Mouse (Mus musculus): ENCODE measurements around the gene Gm10037.

DNA sequence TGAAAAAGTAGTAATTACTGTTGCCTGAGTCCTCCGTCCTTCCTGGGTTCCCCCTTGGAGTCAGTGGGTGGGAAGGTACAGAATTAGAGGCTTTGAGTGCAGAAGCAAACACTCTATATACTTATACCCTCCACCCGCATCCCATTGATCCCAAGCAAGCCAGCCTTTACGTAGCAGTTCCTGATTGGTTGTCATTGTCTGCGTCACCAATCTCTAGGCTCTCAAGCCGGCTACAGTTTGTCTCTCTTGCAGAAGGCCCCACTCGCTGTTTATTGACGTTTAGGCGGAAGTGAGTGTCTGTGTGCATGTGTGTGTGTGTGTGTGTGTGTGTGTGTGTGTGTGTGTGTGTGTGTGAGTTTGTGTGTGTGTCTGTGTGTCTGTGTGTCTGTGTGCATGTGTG, 53.1 kb downstream of the Gm10037 start:
- TF ChIP-seq USF1 (IDR thresholded peaks at IDR 0.05; ENCODE audit: low read depth), result no peak
- TF ChIP-seq POLR2A (IDR thresholded peaks at IDR 0.05; ENCODE audit: insufficient read length, low read depth), result no peak
- no peak for TF ChIP-seq TCF3 (IDR thresholded peaks at IDR 0.05; ENCODE audit: insufficient read length, low read depth)
- TF ChIP-seq MAX (IDR thresholded peaks at IDR 0.05; ENCODE audit: low read depth), result no peak
- TF ChIP-seq CEBPB (IDR thresholded peaks at IDR 0.05; ENCODE audit: insufficient read depth, poor library complexity, severe bottlenecking), result no peak
- no peak for TF ChIP-seq POLR2AphosphoS2 (IDR thresholded peaks at IDR 0.05; ENCODE audit: insufficient read length, low read depth)
- TF ChIP-seq SRF (IDR thresholded peaks at IDR 0.05; ENCODE audit: control insufficient read depth, insufficient read length, low read depth), result no peak
- TF ChIP-seq TCF12 (IDR thresholded peaks at IDR 0.05; ENCODE audit: insufficient read depth, poor library complexity, severe bottlenecking), result no peak
